Mouse (Mus musculus) ES-E14 (cell line): Measurements from ENCODE around the gene Triap1.

ENCODE experiments used
- CHD2 ChIP-seq: IDR thresholded peaks from 2 replicates; pipeline ENCODE4 v1.6.1; 2014; ENCODE audit warnings: mild to moderate bottlenecking, low read depth, low read length, inconsistent platforms
- MAFK ChIP-seq: IDR thresholded peaks from 2 replicates; pipeline ENCODE4 v1.6.1; 2014; ENCODE audit warnings: mild to moderate bottlenecking, low read depth, low read length, inconsistent platforms; ENCODE audit not compliant: insufficient read depth
- ZC3H11A ChIP-seq: IDR thresholded peaks from 2 replicates; pipeline ENCODE4 v1.6.1; 2012; ENCODE audit warnings: low read depth, mild to moderate bottlenecking, inconsistent platforms, low read length, borderline replicate concordance
- ZNF384 ChIP-seq: IDR thresholded peaks from 2 replicates; pipeline ENCODE4 v1.6.1; 2012; ENCODE audit warnings: low read depth, low read length, inconsistent platforms

GRCm38 (mm10) chr5:115341314-115342165 is 515 bp downstream of the Triap1 start:
- TF ChIP-seq CHD2 (no peak), ZC3H11A (no peak), ZNF384 (peak; percentile 40; the same call in 1 of the 2 replicates), MAFK (0 out of 2 replicates have a peak, but pooled peaks have one; percentile 1)
